Comparison of ENCODE assay signal across 9 mouse cellular contexts in genomic region chr17:46771616-46772015, GRCm38 (mm10). TPM values are rescaled to one million over a fixed set of nuclear protein-coding genes. Genes with fewer than 3 reads are reported as not detected.
A peak's percentile ranks its signal among the peaks of the same experiment; 100 is the strongest.
DNase-seq lines count a peak whose midpoint lies in the region; ATAC-seq and TF ChIP-seq lines count a peak whose summit lies in the region.
"Had no signal": no experiment of that assay in that cellular context is flagged by ENCODE, and none has a peak within 500 bp of the region (broad histone marks: within the 10 kb centered on the region; RNA-seq: fewer than 3 reads in every experiment).

No protein-coding gene starts in this region.

- peak overlapping the region; percentile 95 for H3K4me2 ChIP-seq in forebrain, embryonic 16.5 days (ENCODE audit: low read length)
- H3K4me2 ChIP-seq in liver, embryonic 15.5 days, result peak overlapping the region; percentile 87

- WGBS in heart, embryonic 10.5 days, result 61% methylated on average over 17 of the region's 17 CpGs
- WGBS in forebrain, embryonic 16.5 days, result 60% methylated on average over 17 of the region's 17 CpGs
- WGBS in liver, embryonic 15.5 days (ENCODE audit: insufficient replicate concordance), result 64% methylated on average over 17 of the region's 17 CpGs

- H3K36me3 ChIP-seq in heart, embryonic 10.5 days, result peaks cover 26% of the 10 kb centered on the region
- H3K36me3 ChIP-seq in ES-E14 (ENCODE audit: control insufficient read depth, insufficient read depth, low read length, poor library complexity, severe bottlenecking), result peaks cover 19% of the 10 kb centered on the region
- H3K36me3 ChIP-seq in forebrain, embryonic 16.5 days (ENCODE audit: control insufficient read depth, insufficient read depth), result peaks cover 11% of the 10 kb centered on the region; the same call in 1 of the 2 replicates
- H3K36me3 ChIP-seq in liver, embryonic 15.5 days (replicated peaks), result peaks cover 27% of the 10 kb centered on the region

- H3K27me3 ChIP-seq in heart, embryonic 10.5 days (ENCODE audit: insufficient read depth, poor library complexity, severe bottlenecking), result no peaks in the 10 kb centered on the region
- no peaks in the 10 kb centered on the region for H3K27me3 ChIP-seq in forebrain, embryonic 16.5 days (replicated peaks; ENCODE audit: control insufficient read depth, insufficient read depth, low read length)
- H3K27me3 ChIP-seq in liver, embryonic 15.5 days, result no peaks in the 10 kb centered on the region

- intact Hi-C loops in heart, postnatal 25 days (cut with DNase I), result no loop called here

- in situ Hi-C loops in ES-E14 (cut with MboI; ENCODE audit: low sequenced_read_pairs in 2 of 2, unreplicated experiment in 2 of 2), result no loop called here

- peak overlapping the region; percentile 18; the same call in 1 of the 2 replicates for H3K9ac ChIP-seq in ES-E14 (ENCODE audit: insufficient read depth, low read depth, low read length, poor library complexity, severe bottlenecking)
- peak overlapping the region; percentile 86 for H3K9ac ChIP-seq in forebrain, embryonic 16.5 days (replicated peaks; ENCODE audit: low read depth, low read length)
- H3K9ac ChIP-seq in liver, embryonic 15.5 days, result 0 out of 2 replicates have a peak overlapping the region, but pooled peaks have one; percentile 71

- peaks cover 21% of the 10 kb centered on the region for H3K4me1 ChIP-seq in heart, embryonic 10.5 days
- peaks cover 0 to 13% of the 10 kb centered on the region in 2 experiments; a peak in 3 of 4 replicates for H3K4me1 ChIP-seq in ES-E14 (ENCODE audit: control insufficient read depth in 2 of 2, insufficient read depth in 2 of 2, low read length in 2 of 2, poor library complexity in 1 of 2)
- peaks cover 21% of the 10 kb centered on the region for H3K4me1 ChIP-seq in forebrain, embryonic 16.5 days (replicated peaks; ENCODE audit: control insufficient read depth, insufficient read depth, low read length)
- H3K4me1 ChIP-seq in liver, embryonic 15.5 days (replicated peaks), result peaks cover 28% of the 10 kb centered on the region

- H3K4me3 ChIP-seq in heart, embryonic 10.5 days, result peak overlapping the region; percentile 87
- peak overlapping the region; percentile 76 to 100 for H3K4me3 ChIP-seq in ES-E14 (ENCODE audit: insufficient read depth in 1 of 2, low read depth in 1 of 2, low read length in 2 of 2, poor library complexity in 1 of 2, severe bottlenecking in 1 of 2)
- H3K4me3 ChIP-seq in forebrain, embryonic 16.5 days (replicated peaks; ENCODE audit: low read length), result peak overlapping the region; percentile 91
- H3K4me3 ChIP-seq in liver, embryonic 15.5 days (replicated peaks), result peak overlapping the region; percentile 75

- no peak for ATAC-seq in forebrain, embryonic 16.5 days
- ATAC-seq in liver, embryonic 15.5 days (ENCODE audit: insufficient read depth), result no peak

- no peak for DNase-seq in heart, embryonic 10.5 days (ENCODE audit: low spot score)
- DNase-seq in heart, postnatal 25 days (ENCODE audit: low spot score), result no peak
- no peak for DNase-seq in ES-E14 (ENCODE audit: low read depth, low spot score)
- DNase-seq in testis, postnatal 10 days (ENCODE audit: low spot score), result no peak
- no peak for DNase-seq in left cerebral cortex, adult 9 months (ENCODE audit: low spot score in 2 of 2)
- DNase-seq in spleen, adult 12 weeks (ENCODE audit: low spot score), result no peak

- no peaks in the 10 kb centered on the region for H3K9me3 ChIP-seq in heart, embryonic 10.5 days
- H3K9me3 ChIP-seq in ES-E14 (ENCODE audit: control insufficient read depth, insufficient read depth, low read depth, low read length), result no peaks in the 10 kb centered on the region
- no peaks in the 10 kb centered on the region for H3K9me3 ChIP-seq in forebrain, embryonic 16.5 days (ENCODE audit: control insufficient read depth, low read length)
- H3K9me3 ChIP-seq in liver, embryonic 15.5 days (replicated peaks), result no peaks in the 10 kb centered on the region

- peak overlapping the region; percentile 90; the same call in 1 of the 2 replicates for H3K27ac ChIP-seq in heart, embryonic 10.5 days
- H3K27ac ChIP-seq in ES-E14 (ENCODE audit: insufficient read depth, low read depth, low read length, poor library complexity, severe bottlenecking), result no peak overlapping the region
- peak overlapping the region; percentile 79 for H3K27ac ChIP-seq in forebrain, embryonic 16.5 days (ENCODE audit: low read length)
- no peak overlapping the region for H3K27ac ChIP-seq in liver, embryonic 15.5 days (replicated peaks)

TF ChIP-seq in ES-E14, 5 proteins besides CTCF, POLR2A, EP300 and RAD21:
- no peak for TF ChIP-seq MAFK (IDR thresholded peaks at IDR 0.05; ENCODE audit: insufficient read depth, low read depth, low read length)
- no peak for TF ChIP-seq CHD2 (IDR thresholded peaks at IDR 0.05; ENCODE audit: low read depth, low read length)

RNA-seq across cellular contexts. Expression of gene 2310039H08Rik, which starts 0.8 kb away (rescaled TPM):
- 45.8 and 51.2 TPM in 2 replicates for polyA plus RNA-seq in heart, embryonic 10.5 days (2016; fragmentation: Nextera tagmentation; extraction: Ambion mirVana)
- 10 to 100 TPM; 26.1 to 28.2 TPM for total RNA-seq in heart, postnatal 25 days (2021)
- 19.5 and 21.4 TPM in 2 replicates for total RNA-seq in ES-E14 (2012; rRNA removed)
- 52.8 and 56.0 TPM in 2 replicates for polyA plus RNA-seq in forebrain, embryonic 16.5 days (2015; fragmentation: Nextera tagmentation; extraction: Ambion mirVana)
- polyA plus RNA-seq in liver, embryonic 15.5 days (2015; fragmentation: Nextera tagmentation; extraction: Ambion mirVana), result 47.5 and 52.0 TPM in 2 replicates

RNA-seq across cellular contexts. Expression of gene Ptcra, which starts 8.1 kb away (rescaled TPM):
- 0.39 and 0.60 TPM in 2 replicates for polyA plus RNA-seq in heart, embryonic 10.5 days (2016; fragmentation: Nextera tagmentation; extraction: Ambion mirVana)
- not detected for total RNA-seq in heart, postnatal 25 days (2021)
- total RNA-seq in ES-E14 (2012; rRNA removed), result 1.8 and 2.2 TPM in 2 replicates
- polyA plus RNA-seq in forebrain, embryonic 16.5 days (2015; fragmentation: Nextera tagmentation; extraction: Ambion mirVana), result 0.39 TPM in 1 of 2 replicates, not detected in the other
- polyA plus RNA-seq in liver, embryonic 15.5 days (2015; fragmentation: Nextera tagmentation; extraction: Ambion mirVana), result 0.09 and 0.15 TPM in 2 replicates
- polyA plus RNA-seq: gonadal fat pad, adult 2 months had no signal

RNA-seq across cellular contexts. Expression of gene Rpl7l1, which starts 10.9 kb away (rescaled TPM):
- 130 and 184 TPM in 2 replicates for polyA plus RNA-seq in heart, embryonic 10.5 days (2016; fragmentation: Nextera tagmentation; extraction: Ambion mirVana)
- 10 to 100 TPM; 56.0 to 58.6 TPM for total RNA-seq in heart, postnatal 25 days (2021)
- total RNA-seq in ES-E14 (2012; rRNA removed), result 132 and 179 TPM in 2 replicates
- 107 and 115 TPM in 2 replicates for polyA plus RNA-seq in forebrain, embryonic 16.5 days (2015; fragmentation: Nextera tagmentation; extraction: Ambion mirVana)
- polyA plus RNA-seq in liver, embryonic 15.5 days (2015; fragmentation: Nextera tagmentation; extraction: Ambion mirVana), result 69.1 and 74.7 TPM in 2 replicates

RNA-seq across cellular contexts. Expression of gene Cnpy3, which starts 19.6 kb away (rescaled TPM):
- polyA plus RNA-seq in heart, embryonic 10.5 days (2016; fragmentation: Nextera tagmentation; extraction: Ambion mirVana), result 63.2 and 68.4 TPM in 2 replicates
- total RNA-seq in heart, postnatal 25 days (2021), result 10 to 100 TPM; 18.8 to 20.1 TPM
- 69.7 and 122 TPM in 2 replicates for total RNA-seq in ES-E14 (2012; rRNA removed)
- 61.9 and 64.5 TPM in 2 replicates for polyA plus RNA-seq in forebrain, embryonic 16.5 days (2015; fragmentation: Nextera tagmentation; extraction: Ambion mirVana)
- 25.9 and 26.8 TPM in 2 replicates for polyA plus RNA-seq in liver, embryonic 15.5 days (2015; fragmentation: Nextera tagmentation; extraction: Ambion mirVana)

RNA-seq across cellular contexts. Expression of gene Gnmt, which starts 42.6 kb away (rescaled TPM):
- 0.83 and 2.3 TPM in 2 replicates for polyA plus RNA-seq in heart, embryonic 10.5 days (2016; fragmentation: Nextera tagmentation; extraction: Ambion mirVana)
- 1 to 10 TPM in 1 of 2 experiments, under 1 TPM in 1; 0.92 to 2.3 TPM for total RNA-seq in heart, postnatal 25 days (2021)
- 1.2 and 4.3 TPM in 2 replicates for total RNA-seq in ES-E14 (2012; rRNA removed)
- polyA plus RNA-seq in forebrain, embryonic 16.5 days (2015; fragmentation: Nextera tagmentation; extraction: Ambion mirVana), result 0.93 and 1.1 TPM in 2 replicates
- 59.8 and 101 TPM in 2 replicates for polyA plus RNA-seq in liver, embryonic 15.5 days (2015; fragmentation: Nextera tagmentation; extraction: Ambion mirVana)

Comparison
In these comparisons a context has a peak if more than half of its experiments do, and no peak if none do; other contexts are left out.
1. H3K27ac ChIP-seq: peak in heart, embryonic 10.5 days (single experiment) and forebrain, embryonic 16.5 days (single experiment); none in ES-E14 (single experiment) and liver, embryonic 15.5 days (single experiment).
2. H3K9ac ChIP-seq: peak in every context shown above with its lines; median percentile 86 in forebrain, embryonic 16.5 days; 71 in liver, embryonic 15.5 days; 18 in ES-E14.
3. Peak in every context shown above with its lines, with median percentiles within 50 percentile points of each other: H3K4me3 ChIP-seq.